Mouse (Mus musculus) left cerebral cortex, adult 2 months (tissue): ENCODE data around the gene Ccdc190. TPM values are rescaled to one million over a fixed set of nuclear protein-coding genes. Genes with fewer than 3 reads are reported as not detected.

Experiments
- DNase-seq, 2 experiments: peaks; one replicate each; pipeline ENCODE4 v3.0.0; 2021 to 2022; ENCODE audit warnings: low spot score in 2 of 2, mixed read lengths in 1 of 2; ENCODE audit errors: extremely low spot score in 1 of 2
- H3K27ac ChIP-seq: fragments of 200-600 bp; 2 replicates; pipeline ENCODE4 v1.8.1; 2022
- H3K4me3 ChIP-seq: fragments of 200-600 bp; 2 replicates; pipeline ENCODE4 v1.8.1; 2022
- CTCF ChIP-seq: fragments of 200-600 bp; IDR thresholded peaks from 2 replicates; pipeline ENCODE4 v1.8.1; 2022; ENCODE audit warnings: antibody characterized with exemption, mild to moderate bottlenecking, moderate library complexity
- intact Hi-C: fragments of 180-260 bp; cut with DNase I; formaldehyde crosslinking; loops from one replicate; pipeline ENCODE4 v1.15.1; 2025
- total RNA-seq, 2 experiments: library from RNA; stranded (reverse); gene quantifications; 2 replicates each; pipeline ENCODE4 v1.2.3; 2021

Ccdc190 gene
- total RNA-seq, 2 experiments from 2014 or later: 15.3 to 21.5 TPM

- no peak overlapping the region for H3K27ac ChIP-seq
- intact Hi-C loops: no loop called here
- H3K4me3 ChIP-seq: no peak overlapping the region
- DNase-seq: no peak
- TF ChIP-seq CTCF: no peak
These were observed 17.7 kb upstream of the Ccdc190 start for GRCm38 (mm10) chr1:169910751-169911150.

GRCm38 (mm10) chr1:169911526-169911925, 16.9 kb upstream of the Ccdc190 start:
- no peak for DNase-seq
- H3K27ac ChIP-seq: no peak overlapping the region
- intact Hi-C loops: no loop called here
- H3K4me3 ChIP-seq: no peak overlapping the region
- no peak for TF ChIP-seq CTCF

GRCm38 (mm10) chr1:169916659-169917058, 11.8 kb upstream of the Ccdc190 start:
- no peak for DNase-seq
- TF ChIP-seq CTCF: no peak
- intact Hi-C loops: loop anchor here (5.0 kb wide), 1 partner anchor 169 kb away; the partner anchor contains the start of gene Rgs4
- Histone ChIP-seq H3K4me3 (no peak overlapping the region), H3K27ac (peak overlapping the region; percentile 56)

GRCm38 (mm10) chr1:169917115-169917796, 11.2 kb upstream of the Ccdc190 start:
- intact Hi-C loops: loop anchor here (5.0 kb wide), 1 partner anchor 170 kb away; the partner anchor contains the start of gene Rgs4
- TF ChIP-seq CTCF: no peak
- DNase-seq: no peak
- Histone ChIP-seq H3K27ac (peak overlapping the region; percentile 56), H3K4me3 (no peak overlapping the region)

GRCm38 (mm10) chr1:169917998-169918397, 10.4 kb upstream of the Ccdc190 start:
- peak; percentile 85 for TF ChIP-seq CTCF
- Histone ChIP-seq H3K4me3 (no peak overlapping the region), H3K27ac (peak overlapping the region; percentile 56; the same call in 1 of the 2 replicates)
- intact Hi-C loops: loop anchor here (1.0 to 5.0 kb wide), 2 partner anchors 171 to 248 kb away; partner anchors contain the start of gene Rgs4
- DNase-seq: peak; percentile 59 to 77

GRCm38 (mm10) chr1:169919211-169919610, 9.2 kb upstream of the Ccdc190 start:
- DNase-seq: peak; percentile 76 to 85
- Histone ChIP-seq H3K27ac (no peak overlapping the region), H3K4me3 (no peak overlapping the region)
- intact Hi-C loops: loop anchor here (1.0 to 5.0 kb wide), 2 partner anchors 172 to 388 kb away; partner anchors contain the start of genes Nuf2 and Rgs4
- TF ChIP-seq CTCF: peak; percentile 82

- intact Hi-C loops: loop anchor here (5.0 kb wide), 1 partner anchor 216 kb away; no protein-coding TSS in a partner anchor
- TF ChIP-seq CTCF: peak; percentile 91
- H3K4me3 ChIP-seq: no peak overlapping the region
- DNase-seq: peak in 1 of 2 experiments; percentile 38
- H3K27ac ChIP-seq: no peak overlapping the region
These were observed 6.7 kb upstream of the Ccdc190 start for GRCm38 (mm10) chr1:169921710-169922211.

GRCm38 (mm10) chr1:169924567-169924966, 3.9 kb upstream of the Ccdc190 start:
- Histone ChIP-seq H3K27ac (no peak overlapping the region), H3K4me3 (no peak overlapping the region)
- intact Hi-C loops: loop anchor here (5.0 kb wide), 1 partner anchor 213 kb away; no protein-coding TSS in a partner anchor
- DNase-seq: no peak
- no peak for TF ChIP-seq CTCF

- no peak overlapping the region for H3K4me3 ChIP-seq
- intact Hi-C loops: no loop called here
- no peak for DNase-seq
- no peak for TF ChIP-seq CTCF
- no peak overlapping the region; the same call in 1 of the 2 replicates for H3K27ac ChIP-seq
These were observed 587 bp upstream of the Ccdc190 start for GRCm38 (mm10) chr1:169927753-169928369.

GRCm38 (mm10) chr1:169931698-169932097, 3.2 kb downstream of the Ccdc190 start:
- no peak overlapping the region for H3K4me3 ChIP-seq
- intact Hi-C loops: loop anchor here (10.0 kb wide), 1 partner anchor 1987 kb away; no protein-coding TSS in a partner anchor
- H3K27ac ChIP-seq: no peak overlapping the region
- no peak for DNase-seq
- no peak for TF ChIP-seq CTCF

GRCm38 (mm10) chr1:169932122-169932746, 3.8 kb downstream of the Ccdc190 start:
- Histone ChIP-seq H3K27ac (no peak overlapping the region), H3K4me3 (no peak overlapping the region)
- intact Hi-C loops: loop anchor here (10.0 kb wide), 1 partner anchor 1987 kb away; no protein-coding TSS in a partner anchor
- no peak for DNase-seq
- no peak for TF ChIP-seq CTCF
